Mouse (Mus musculus) lung, embryonic 15.5 days (tissue): Measurements from ENCODE around the gene Baz2b. TPM values are rescaled to one million over a fixed set of nuclear protein-coding genes. Genes with fewer than 3 reads are reported as not detected.
A peak's percentile ranks its signal among the peaks of the same experiment; 100 is the strongest.
"Not testable (repeated sequence)": the region's sequence is repeated elsewhere in the genome, so short reads cannot be mapped to it uniquely, and the experiment has no call there.

Source experiments
- ATAC-seq: fragments of 200-750 bp; cut with Nextera tagmentation; 2 replicates; pipeline ENCODE4 v1.8.0; 2017; ENCODE audit warnings: moderate number of reproducible peaks, borderline replicate concordance; ENCODE audit not compliant: low FRiP score, low TSS enrichment; ENCODE audit errors: extremely low read depth
- H3K27ac ChIP-seq: fragments of 300-500 bp; sonication (generic); 2 replicates; pipeline ENCODE4 v1.5.1; 2015; ENCODE audit warnings: moderate library complexity, mild to moderate bottlenecking, inconsistent platforms
- H3K27me3 ChIP-seq: fragments of 300-500 bp; sonication (generic); 2 replicates; pipeline ENCODE4 v1.6.1; 2015; ENCODE audit warnings: inconsistent platforms
- H3K36me3 ChIP-seq: fragments of 300-500 bp; sonication (generic); 2 replicates; pipeline ENCODE4 v1.6.1; 2015; ENCODE audit warnings: inconsistent platforms
- H3K4me1 ChIP-seq: fragments of 300-500 bp; sonication (generic); 2 replicates; pipeline ENCODE4 v1.6.1; 2015; ENCODE audit warnings: inconsistent platforms
- H3K4me2 ChIP-seq: fragments of 300-500 bp; sonication (generic); 2 replicates; pipeline ENCODE4 v1.6.1; 2015; ENCODE audit warnings: inconsistent platforms, mild to moderate bottlenecking, moderate library complexity
- H3K4me3 ChIP-seq: fragments of 300-500 bp; sonication (generic); 2 replicates; pipeline ENCODE4 v1.5.1; 2015; ENCODE audit warnings: mild to moderate bottlenecking, inconsistent platforms
- H3K9ac ChIP-seq: fragments of 300-500 bp; sonication (generic); 2 replicates; pipeline ENCODE4 v1.6.1; 2015; ENCODE audit warnings: inconsistent platforms
- H3K9me3 ChIP-seq: fragments of 300-500 bp; sonication (generic); 2 replicates; pipeline ENCODE4 v1.6.1; 2016; ENCODE audit warnings: inconsistent platforms
- WGBS: fragments of 180-500 bp; shearing (Covaris S2); methylation state at CpG from one replicate; pipeline ENCODE4 v1.1.7; 2015; 5-methylcytosine and 5-hydroxymethylcytosine counted together
- polyA plus RNA-seq: library from polyadenylated mRNA; unstranded; fragments of >200 nt; fragmentation: Nextera tagmentation; extraction: Ambion mirVana; gene quantifications from 2 replicates; pipeline ENCODE4 v1.2.1, GENCODE M21; 2015

Gene Baz2b
- polyA plus RNA-seq, 1 experiment from 2014 or later = 56.9 TPM

DNA sequence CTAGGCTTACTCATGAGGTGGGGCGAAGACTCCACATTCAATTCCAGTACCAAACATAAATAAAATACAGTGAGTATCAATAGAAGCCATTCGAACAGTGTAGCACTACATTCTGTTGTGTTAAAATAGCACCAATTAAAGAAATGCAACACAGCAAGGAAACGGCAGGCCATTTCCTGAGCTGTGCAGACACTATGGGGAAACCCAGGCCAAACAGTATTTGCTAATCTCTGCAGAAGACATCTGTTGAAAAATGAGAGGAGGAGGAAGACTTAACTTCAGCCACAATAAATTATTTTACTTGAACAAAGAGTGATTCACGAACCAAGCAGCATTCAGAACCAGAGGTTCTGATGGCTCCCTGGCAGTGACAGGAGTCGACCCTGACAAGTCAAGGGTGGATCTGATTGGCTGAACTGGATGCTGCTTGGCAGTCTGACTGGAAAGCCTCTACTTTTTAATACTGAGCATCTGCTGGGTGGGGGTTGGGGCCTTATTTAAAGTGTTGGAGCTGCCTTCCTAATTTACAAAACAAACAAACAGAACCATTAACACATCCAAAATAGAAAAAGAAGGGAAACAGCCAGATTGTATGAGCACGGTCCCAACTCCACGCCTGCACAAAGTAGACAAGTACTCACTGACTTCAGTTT, 126.5 kb downstream of the Baz2b start:
- Histone ChIP-seq H3K36me3 (no peaks in the 10 kb centered on the region), H3K27me3 (no peaks in the 10 kb centered on the region), H3K9me3 (no peaks in the 10 kb centered on the region), H3K9ac (no peak overlapping the region), H3K27ac (no peak overlapping the region), H3K4me3 (no peak overlapping the region), H3K4me1 (peaks cover 15% of the 10 kb centered on the region), H3K4me2 (no peak overlapping the region)
- ATAC-seq = no peak
- 55% methylated on average over 7 of the region's 7 CpGs for WGBS

DNA sequence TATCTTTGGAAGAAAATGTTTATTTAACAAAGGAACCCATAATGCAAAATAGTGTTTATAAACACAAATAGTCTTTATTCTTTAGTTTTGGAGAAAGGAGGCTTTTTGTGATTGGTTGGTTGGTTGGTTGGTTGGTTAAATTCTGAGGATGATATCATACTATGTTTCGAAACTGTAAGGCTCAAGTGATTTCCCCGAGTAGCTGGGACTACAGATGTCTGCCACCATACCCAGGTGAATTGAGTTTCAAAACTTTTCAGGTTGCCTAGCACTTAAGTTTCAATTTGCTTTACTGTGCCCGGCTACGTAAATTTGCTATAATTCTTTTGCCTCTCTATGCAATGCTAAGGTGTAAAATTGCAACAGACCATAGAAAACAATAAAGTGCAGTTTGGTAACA, 127.4 kb downstream of the Baz2b start:
- no peak overlapping the region for H3K4me2 ChIP-seq
- H3K4me3 ChIP-seq = no peak overlapping the region
- no peaks in the 10 kb centered on the region for H3K36me3 ChIP-seq
- 81% methylated on average over 4 of the region's 4 CpGs for WGBS
- H3K27me3 ChIP-seq = no peaks in the 10 kb centered on the region
- no peak for ATAC-seq
- peaks cover 15% of the 10 kb centered on the region for H3K4me1 ChIP-seq
- no peaks in the 10 kb centered on the region for H3K9me3 ChIP-seq
- H3K27ac ChIP-seq = no peak overlapping the region
- H3K9ac ChIP-seq = no peak overlapping the region

DNA sequence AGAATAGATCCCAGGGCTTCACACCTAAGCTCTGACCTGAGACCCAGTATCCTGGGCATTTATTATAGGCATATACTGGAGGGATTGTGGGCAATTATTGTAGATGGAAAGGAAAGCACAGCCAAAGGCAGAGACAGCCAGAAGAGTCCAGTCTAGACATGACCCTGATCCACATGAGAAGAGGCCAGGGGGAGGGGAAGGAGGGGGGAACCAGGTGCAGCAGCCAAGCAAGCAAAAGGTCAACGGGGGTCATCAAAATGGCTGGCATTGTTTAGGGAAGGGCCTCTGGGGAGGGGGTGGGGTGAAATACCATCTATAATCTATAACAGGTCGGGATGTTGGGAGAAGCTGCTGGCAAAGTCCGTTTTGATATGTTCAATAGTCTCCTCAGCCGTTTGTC, 128.8 kb downstream of the Baz2b start:
- Histone ChIP-seq H3K36me3 (0 out of 2 replicates have a peak, but pooled peaks cover 2% of the 10 kb centered on the region), H3K9me3 (no peaks in the 10 kb centered on the region), H3K4me3 (no peak overlapping the region), H3K9ac (no peak overlapping the region), H3K27me3 (no peaks in the 10 kb centered on the region), H3K4me1 (peaks cover 11% of the 10 kb centered on the region), H3K4me2 (no peak overlapping the region), H3K27ac (no peak overlapping the region)
- WGBS = 44% methylated on average over 4 of the region's 4 CpGs
- ATAC-seq = no peak

DNA sequence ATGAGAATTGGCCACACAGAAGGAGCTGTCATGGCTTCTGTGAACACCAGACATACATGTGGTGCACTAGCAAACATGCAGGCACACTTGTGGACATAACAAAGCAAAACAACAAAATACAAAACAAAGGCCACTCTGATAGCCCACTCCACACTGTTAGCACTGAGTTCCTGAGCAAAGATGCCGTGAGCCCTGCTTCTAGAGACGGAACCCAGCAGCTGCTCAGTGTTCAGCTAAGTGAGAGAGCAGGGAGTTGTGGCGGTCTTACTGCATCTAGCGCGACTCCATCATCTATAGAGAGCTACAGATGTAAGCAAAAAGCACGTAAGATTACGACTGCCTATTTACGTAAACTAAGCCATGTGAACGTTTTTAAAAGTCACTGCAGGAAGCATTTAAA, 132.0 kb downstream of the Baz2b start:
- Histone ChIP-seq H3K4me2 (no peak overlapping the region), H3K9me3 (no peaks in the 10 kb centered on the region), H3K4me3 (no peak overlapping the region), H3K9ac (no peak overlapping the region), H3K4me1 (0 out of 2 replicates have a peak, but pooled peaks cover 3% of the 10 kb centered on the region), H3K27me3 (no peaks in the 10 kb centered on the region), H3K36me3 (0 out of 2 replicates have a peak, but pooled peaks cover 2% of the 10 kb centered on the region), H3K27ac (no peak overlapping the region)
- no peak for ATAC-seq
- 66% methylated on average over 9 of the region's 9 CpGs for WGBS

DNA sequence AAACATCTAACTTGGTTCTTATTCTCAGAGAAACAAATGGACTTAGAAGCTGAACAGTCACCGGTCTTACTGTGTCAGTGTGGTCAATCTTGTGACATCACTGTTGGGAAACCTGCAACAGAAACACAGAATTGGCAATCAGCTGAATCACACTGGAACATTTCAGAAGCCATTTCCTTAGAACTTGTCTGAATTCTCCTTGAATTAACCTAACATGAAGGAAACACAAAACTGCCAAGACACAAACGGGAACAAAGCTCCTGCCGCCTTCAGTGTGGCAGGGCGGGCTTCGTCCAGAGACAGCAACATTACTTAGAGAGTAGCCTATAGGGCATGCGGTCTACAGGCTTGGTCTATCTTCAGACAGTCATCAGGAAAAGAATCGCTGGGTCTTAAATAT, 132.8 kb downstream of the Baz2b start:
- H3K27me3 ChIP-seq = no peaks in the 10 kb centered on the region
- 63% methylated on average over 7 of the region's 7 CpGs for WGBS
- H3K9me3 ChIP-seq = no peaks in the 10 kb centered on the region
- H3K4me3 ChIP-seq = no peak overlapping the region
- 0 out of 2 replicates have a peak, but pooled peaks cover 2% of the 10 kb centered on the region for H3K36me3 ChIP-seq
- no peak overlapping the region for H3K9ac ChIP-seq
- no peak overlapping the region for H3K27ac ChIP-seq
- 0 out of 2 replicates have a peak, but pooled peaks cover 3% of the 10 kb centered on the region for H3K4me1 ChIP-seq
- H3K4me2 ChIP-seq = no peak overlapping the region
- no peak for ATAC-seq

DNA sequence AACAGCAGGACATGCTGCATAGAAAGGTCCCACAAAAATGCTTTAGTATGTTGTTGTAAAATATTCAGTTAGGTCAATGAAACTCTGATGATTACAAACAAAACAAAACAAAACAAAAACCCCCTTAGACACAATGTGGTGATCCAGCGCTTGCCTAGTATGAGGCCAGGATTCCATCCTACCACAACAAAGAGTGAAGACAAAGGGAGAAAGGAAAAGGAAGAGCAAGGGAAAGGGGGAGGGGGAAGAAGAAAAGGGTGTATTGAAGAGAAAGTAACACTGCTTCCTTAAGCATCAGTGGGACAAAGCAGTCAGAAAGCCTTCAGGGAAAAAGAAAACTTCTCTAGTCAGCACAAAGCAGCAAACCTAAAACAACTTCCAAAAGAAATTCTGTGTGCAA, 133.6 kb downstream of the Baz2b start:
- H3K4me2 ChIP-seq = no peak overlapping the region
- no peaks in the 10 kb centered on the region for H3K27me3 ChIP-seq
- no peak overlapping the region for H3K27ac ChIP-seq
- WGBS = 59% methylated on average over 1 of the region's 1 CpGs
- 0 out of 2 replicates have a peak, but pooled peaks cover 3% of the 10 kb centered on the region for H3K4me1 ChIP-seq
- 0 out of 2 replicates have a peak, but pooled peaks cover 2% of the 10 kb centered on the region for H3K36me3 ChIP-seq
- no peaks in the 10 kb centered on the region for H3K9me3 ChIP-seq
- no peak overlapping the region for H3K9ac ChIP-seq
- ATAC-seq = no peak
- no peak overlapping the region for H3K4me3 ChIP-seq

DNA sequence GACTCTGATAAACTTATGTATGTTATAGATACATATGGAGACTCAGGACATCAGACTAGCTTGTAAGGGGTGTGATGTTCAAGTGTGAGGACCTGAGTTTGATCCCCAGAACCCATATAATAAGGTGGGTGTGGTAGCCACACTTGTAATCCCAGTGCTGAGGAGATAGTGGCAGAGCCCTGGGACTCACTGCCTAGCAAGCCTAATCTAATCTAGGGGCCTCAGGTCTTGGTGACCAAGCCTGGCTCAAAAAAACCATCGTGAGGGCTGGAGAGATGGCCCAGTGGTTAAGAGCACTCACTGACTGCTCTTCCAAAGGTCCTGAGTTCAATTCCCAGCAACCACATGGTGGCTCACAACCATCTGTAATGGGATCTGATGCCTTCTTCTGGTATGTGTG, 135.8 kb downstream of the Baz2b start:
- not testable (repeated sequence) for H3K9ac ChIP-seq, H3K4me3 ChIP-seq, H3K27me3 ChIP-seq, ATAC-seq, H3K9me3 ChIP-seq, H3K4me1 ChIP-seq, H3K36me3 ChIP-seq, H3K4me2 ChIP-seq, H3K27ac ChIP-seq
- WGBS = 86% methylated on average over 1 of the region's 1 CpGs

DNA sequence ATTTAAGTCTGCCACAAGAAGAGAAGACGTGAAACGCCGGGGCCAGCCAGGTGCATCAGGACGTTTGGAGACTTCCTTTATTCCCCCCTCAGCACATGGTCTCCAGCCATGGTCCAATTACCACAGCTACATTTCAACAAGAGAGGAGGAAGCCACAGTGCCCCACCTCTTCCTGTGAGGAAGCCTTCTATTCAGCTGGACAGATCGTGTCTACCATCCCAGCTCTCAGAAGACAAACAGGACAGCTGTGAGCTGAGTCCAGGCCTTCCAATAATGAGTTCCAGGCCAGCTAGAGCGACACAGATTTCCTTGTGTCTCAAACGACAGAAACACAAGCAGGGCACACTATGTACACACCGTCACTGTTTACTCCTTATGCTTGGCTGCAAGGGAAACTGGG, 137.8 kb downstream of the Baz2b start:
- peak overlapping the region; percentile 37; the same call in 1 of the 2 replicates for H3K27ac ChIP-seq

DNA sequence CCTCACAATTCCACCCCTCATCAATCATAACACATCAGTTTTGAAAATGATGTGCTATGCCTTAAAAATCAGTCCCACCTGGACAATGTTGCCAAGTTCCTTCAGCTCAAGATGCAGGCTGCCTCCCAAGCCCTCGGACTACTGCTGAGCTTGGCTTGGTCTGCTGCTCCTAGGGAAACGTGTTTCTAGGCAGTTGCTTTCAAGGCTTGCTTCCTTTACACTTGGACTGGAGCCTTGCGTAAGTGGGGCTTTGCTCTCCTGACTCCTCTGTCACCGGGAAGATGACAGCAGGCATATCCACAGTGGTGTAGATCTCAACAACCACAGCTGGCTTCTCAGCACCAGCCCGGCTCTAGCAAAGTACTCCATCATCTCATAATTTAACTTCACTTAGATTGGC, 138.7 kb downstream of the Baz2b start:
- ATAC-seq = no peak
- H3K4me1 ChIP-seq = no peaks in the 10 kb centered on the region
- 61% methylated on average over 5 of the region's 5 CpGs for WGBS
- no peak overlapping the region for H3K9ac ChIP-seq
- no peak overlapping the region for H3K27ac ChIP-seq
- H3K4me2 ChIP-seq = no peak overlapping the region
- H3K4me3 ChIP-seq = no peak overlapping the region
- H3K36me3 ChIP-seq = no peaks in the 10 kb centered on the region
- H3K27me3 ChIP-seq = no peaks in the 10 kb centered on the region
- no peaks in the 10 kb centered on the region for H3K9me3 ChIP-seq

More for the DNA sequence above, 137.8 kb downstream of the Baz2b start:
- 0 out of 2 replicates have a peak, but pooled peaks cover 2% of the 10 kb centered on the region for H3K36me3 ChIP-seq
- H3K4me1 ChIP-seq = 0 out of 2 replicates have a peak, but pooled peaks cover 3% of the 10 kb centered on the region
- no peak overlapping the region for H3K9ac ChIP-seq
- no peaks in the 10 kb centered on the region for H3K9me3 ChIP-seq
- no peak overlapping the region for H3K4me3 ChIP-seq
- WGBS = 54% methylated on average over 8 of the region's 8 CpGs
- no peaks in the 10 kb centered on the region for H3K27me3 ChIP-seq
- ATAC-seq = no peak
- H3K4me2 ChIP-seq = no peak overlapping the region

DNA sequence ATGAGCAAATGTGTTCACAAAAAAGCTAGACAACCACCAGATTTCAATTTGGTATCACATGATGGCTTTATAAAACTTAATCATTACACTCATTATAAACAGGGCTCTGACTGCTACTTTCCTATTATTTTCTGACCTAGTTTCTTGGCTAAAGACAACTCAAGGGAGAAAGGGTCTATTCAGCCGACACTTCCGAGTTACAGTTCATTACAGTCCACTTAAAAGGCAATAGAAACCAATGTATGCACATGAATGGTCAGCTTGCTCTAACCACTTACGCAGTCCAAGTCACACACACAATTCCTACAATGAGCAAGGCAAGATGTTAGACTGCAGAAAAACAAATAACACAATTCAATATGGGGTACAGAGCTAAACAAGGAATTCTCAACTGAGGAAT, 141.2 kb downstream of the Baz2b start:
- WGBS = 78% methylated on average over 3 of the region's 3 CpGs
- H3K27me3 ChIP-seq = no peaks in the 10 kb centered on the region
- no peak overlapping the region for H3K4me2 ChIP-seq
- H3K27ac ChIP-seq = no peak overlapping the region
- H3K9me3 ChIP-seq = no peaks in the 10 kb centered on the region
- no peaks in the 10 kb centered on the region for H3K4me1 ChIP-seq
- H3K36me3 ChIP-seq = 0 out of 2 replicates have a peak, but pooled peaks cover 5% of the 10 kb centered on the region
- no peak for ATAC-seq
- no peak overlapping the region for H3K4me3 ChIP-seq
- H3K9ac ChIP-seq = no peak overlapping the region

DNA sequence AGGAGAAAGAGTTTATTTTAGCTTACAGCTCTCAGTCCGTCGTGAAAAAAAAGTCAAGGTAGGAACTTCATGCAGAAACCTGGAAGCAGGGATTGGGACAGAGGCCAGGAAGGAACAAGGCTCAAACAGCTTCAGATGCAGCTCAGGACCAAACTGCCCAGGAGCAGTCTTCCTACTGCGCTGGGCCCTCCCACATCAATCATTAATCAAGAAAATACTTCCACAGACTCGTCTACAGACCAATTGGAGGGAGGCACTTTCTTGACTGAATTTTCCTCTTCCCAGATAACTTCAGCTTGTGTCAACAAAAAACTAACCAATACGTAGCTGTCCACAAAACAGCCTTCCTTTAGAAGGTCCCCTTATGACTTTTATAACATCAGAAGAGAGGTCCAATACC, 144.2 kb downstream of the Baz2b start:
- WGBS = 75% methylated on average over 5 of the region's 5 CpGs
- H3K4me2 ChIP-seq = no peak overlapping the region
- H3K36me3 ChIP-seq = peaks cover 5% of the 10 kb centered on the region; the same call in 1 of the 2 replicates
- no peak overlapping the region for H3K9ac ChIP-seq
- H3K4me3 ChIP-seq = no peak overlapping the region
- no peaks in the 10 kb centered on the region for H3K9me3 ChIP-seq
- no peaks in the 10 kb centered on the region for H3K4me1 ChIP-seq
- no peak for ATAC-seq
- H3K27me3 ChIP-seq = no peaks in the 10 kb centered on the region
- no peak overlapping the region for H3K27ac ChIP-seq

DNA sequence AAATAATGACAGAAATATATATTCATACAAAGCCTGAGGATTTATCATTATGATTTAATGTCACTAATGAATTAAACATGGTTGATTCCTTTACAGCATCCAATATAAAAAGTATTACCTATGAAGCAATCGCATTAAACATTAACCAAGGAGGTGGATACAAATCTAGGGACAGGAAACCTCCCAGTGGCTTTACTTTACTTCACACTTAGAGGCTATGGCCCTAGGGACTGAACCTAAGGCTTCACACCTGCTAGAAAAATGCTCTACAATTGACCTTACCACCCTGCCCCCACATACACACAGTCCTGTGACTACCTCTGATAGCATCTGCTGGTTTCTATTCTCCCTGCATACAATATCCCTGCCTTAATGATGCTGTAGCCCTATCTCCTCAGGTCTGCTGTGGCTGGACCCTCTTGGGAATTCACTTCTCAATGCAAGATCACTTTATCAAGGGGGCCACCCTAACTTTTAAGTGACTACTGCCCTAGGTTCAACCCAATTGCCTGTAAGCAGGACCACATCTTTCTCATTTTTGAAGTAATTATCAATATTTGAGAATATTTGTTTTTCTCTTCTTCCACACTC, 149.4 kb downstream of the Baz2b start:
- H3K4me3 ChIP-seq = no peak overlapping the region
- WGBS = 91% methylated on average over 1 of the region's 1 CpGs
- peaks cover 4% of the 10 kb centered on the region; the same call in 1 of the 2 replicates for H3K36me3 ChIP-seq
- no peaks in the 10 kb centered on the region for H3K27me3 ChIP-seq
- no peak overlapping the region for H3K27ac ChIP-seq
- no peak overlapping the region for H3K9ac ChIP-seq
- H3K9me3 ChIP-seq = no peaks in the 10 kb centered on the region
- no peak for ATAC-seq
- H3K4me1 ChIP-seq = peaks cover under 1% of the 10 kb centered on the region; the same call in 1 of the 2 replicates
- H3K4me2 ChIP-seq = no peak overlapping the region
